Mouse (Mus musculus): Measurements from ENCODE around the gene Btbd35f26. TPM values are rescaled to one million over a fixed set of nuclear protein-coding genes. Genes with fewer than 3 reads are reported as not detected.
"Not testable (repeated sequence)": the region's sequence is repeated elsewhere in the genome, so short reads cannot be mapped to it uniquely, and the experiment has no call there.

Btbd35f26 gene
- polyA plus RNA-seq (2014; fragmentation: Nextera tagmentation; extraction: Ambion mirVana): not detected in 2 replicates

DNA sequence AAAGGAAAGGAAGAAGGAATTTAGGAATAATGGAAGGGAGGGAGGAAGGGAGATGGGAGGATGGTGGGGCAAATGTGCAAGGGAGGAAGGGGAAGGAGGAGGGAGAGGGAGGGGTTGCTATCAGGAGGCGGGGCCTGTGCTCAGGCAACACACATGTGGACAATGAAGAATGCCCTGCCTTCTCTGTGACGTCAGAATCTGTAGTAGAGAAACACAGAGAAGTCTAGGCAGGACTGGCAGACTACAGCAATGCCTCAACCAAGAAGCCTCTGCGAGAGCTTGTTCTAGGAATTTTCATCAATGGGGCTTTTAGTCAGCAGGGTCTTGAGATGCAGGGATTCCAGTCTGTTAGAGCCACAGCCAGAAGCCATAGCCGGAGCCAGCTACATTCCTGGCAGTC, at the start of gene Btbd35f26:
Gene Btbd35f26 (plus strand): TSS at position 301 of the 400 bp plus-strand sequence.
- H3K4me3 ChIP-seq (ENCODE audit: low read depth, low read length); DNase-seq; H3K4me2 ChIP-seq; H3K27ac ChIP-seq (ENCODE audit: low read depth); H3K9me3 ChIP-seq (ENCODE audit: low read depth, low read length); H3K27me3 ChIP-seq (ENCODE audit: insufficient read depth, low read length); H3K9ac ChIP-seq; H3K4me1 ChIP-seq (ENCODE audit: insufficient read depth); H3K36me3 ChIP-seq (ENCODE audit: insufficient read depth); ATAC-seq (ENCODE audit: insufficient read depth): not testable (repeated sequence)
- no CpG with 5 or more reads among the region's 4 CpGs for WGBS

DNA sequence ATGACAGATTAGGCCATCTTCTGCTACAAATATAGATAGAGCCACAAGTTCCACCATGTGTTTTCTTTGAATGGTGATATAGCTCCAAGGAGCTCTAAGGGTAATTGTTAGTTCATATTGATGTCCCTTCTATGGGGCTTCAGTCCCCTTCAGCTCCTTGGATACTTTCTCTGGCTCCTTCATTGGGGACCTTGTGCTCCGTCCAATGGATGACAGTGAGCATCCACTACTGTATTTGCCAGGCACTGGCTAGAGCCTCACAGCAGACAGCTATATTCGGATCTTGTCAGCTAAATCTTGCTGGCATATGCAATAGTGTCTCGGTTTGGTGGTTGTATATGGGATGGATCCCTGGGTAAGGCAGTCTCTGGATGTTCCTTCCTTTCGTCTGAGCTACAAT, 5.7 kb downstream of the Btbd35f26 start:
- not testable (repeated sequence) for H3K36me3 ChIP-seq (ENCODE audit: insufficient read depth); H3K27ac ChIP-seq (ENCODE audit: low read depth); H3K4me3 ChIP-seq (ENCODE audit: low read depth, low read length); H3K4me1 ChIP-seq (ENCODE audit: insufficient read depth); H3K9me3 ChIP-seq (ENCODE audit: low read depth, low read length); H3K4me2 ChIP-seq; ATAC-seq (ENCODE audit: insufficient read depth); H3K9ac ChIP-seq; H3K27me3 ChIP-seq (ENCODE audit: insufficient read depth, low read length); DNase-seq
- WGBS: 86% methylated on average over 1 of the region's 4 CpGs

DNA sequence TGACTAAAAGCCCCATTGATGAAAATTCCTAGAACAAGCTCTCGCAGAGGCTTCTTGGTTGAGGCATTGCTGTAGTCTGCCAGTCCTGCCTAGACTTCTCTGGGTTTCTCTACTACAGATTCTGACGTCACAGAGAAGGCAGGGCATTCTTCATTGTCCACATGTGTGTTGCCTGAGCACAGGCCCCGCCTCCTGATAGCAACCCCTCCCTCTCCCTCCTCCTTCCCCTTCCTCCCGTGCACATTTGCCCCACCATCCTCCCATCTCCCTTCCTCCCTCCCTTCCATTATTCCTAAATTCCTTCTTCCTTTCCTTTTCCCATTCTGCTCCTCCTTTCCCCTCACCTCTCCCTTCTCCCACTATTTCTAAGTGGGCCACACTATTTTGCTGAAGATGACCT, 47.6 kb downstream of the Btbd35f26 start, which contains the start of gene Btbd35f19:
Gene Btbd35f19 (minus strand): TSS at position 101 of the 400 bp plus-strand sequence.
- not testable (repeated sequence) for H3K9me3 ChIP-seq (ENCODE audit: low read depth, low read length); H3K27ac ChIP-seq (ENCODE audit: low read depth); H3K9ac ChIP-seq; H3K4me2 ChIP-seq; H3K36me3 ChIP-seq (ENCODE audit: insufficient read depth); H3K4me3 ChIP-seq (ENCODE audit: low read depth, low read length); H3K4me1 ChIP-seq (ENCODE audit: insufficient read depth); DNase-seq; ATAC-seq (ENCODE audit: insufficient read depth); H3K27me3 ChIP-seq (ENCODE audit: insufficient read depth, low read length)
- WGBS: no CpG with 5 or more reads among the region's 4 CpGs

Other genes with a start within 250 kb of the Btbd35f26 start
- not detected in 2 replicates for gene Btbd35f29, start 218.8 kb upstream of the Btbd35f26 start, polyA plus RNA-seq (2014; fragmentation: Nextera tagmentation; extraction: Ambion mirVana)
- gene Spin2f, start 82.6 kb upstream of the Btbd35f26 start, polyA plus RNA-seq (2014; fragmentation: Nextera tagmentation; extraction: Ambion mirVana): not detected in 2 replicates
- gene Btbd35f19, start 47.5 kb downstream of the Btbd35f26 start, polyA plus RNA-seq (2014; fragmentation: Nextera tagmentation; extraction: Ambion mirVana): not detected in 2 replicates
- gene Gm21883, start 237.8 kb downstream of the Btbd35f26 start, polyA plus RNA-seq (2014; fragmentation: Nextera tagmentation; extraction: Ambion mirVana): not detected in 2 replicates

All from lung, embryonic 14.5 days (tissue).